Mouse (Mus musculus): Measurements from ENCODE around the gene Ift81.

The Ift81 gene

GRCm38 (mm10) chr5:122625565-122626252, 11.4 kb upstream of the Ift81 start:
- DNase-seq (ENCODE audit: low spot score in 2 of 2) = no peak

GRCm38 (mm10) chr5:122624952-122625479, 10.7 kb upstream of the Ift81 start:
- DNase-seq (ENCODE audit: low spot score in 2 of 2) = no peak

- no peak for DNase-seq (ENCODE audit: low spot score in 2 of 2)
Observed at GRCm38 (mm10) chr5:122623861-122624260, 9.5 kb upstream of the Ift81 start.

GRCm38 (mm10) chr5:122622526-122622925, 8.2 kb upstream of the Ift81 start:
- DNase-seq (ENCODE audit: low spot score in 2 of 2) = no peak

GRCm38 (mm10) chr5:122621376-122621886, 7.1 kb upstream of the Ift81 start:
- DNase-seq (ENCODE audit: low spot score in 2 of 2) = no peak

- DNase-seq (ENCODE audit: low spot score in 2 of 2) = no peak
Observed at GRCm38 (mm10) chr5:122619686-122620296, 5.5 kb upstream of the Ift81 start.

- no peak for DNase-seq (ENCODE audit: low spot score in 2 of 2)
Observed at GRCm38 (mm10) chr5:122617718-122618117, 3.4 kb upstream of the Ift81 start.

GRCm38 (mm10) chr5:122611651-122612050, 2.7 kb downstream of the Ift81 start:
- no peak for DNase-seq (ENCODE audit: low spot score in 2 of 2)

GRCm38 (mm10) chr5:122604894-122605293, 9.4 kb downstream of the Ift81 start:
- DNase-seq (ENCODE audit: low spot score in 2 of 2) = no peak

GRCm38 (mm10) chr5:122602233-122602632, 12.1 kb downstream of the Ift81 start:
- peak; percentile 13 to 73 for DNase-seq (ENCODE audit: low spot score in 2 of 2)

GRCm38 (mm10) chr5:122595470-122595869, 18.8 kb downstream of the Ift81 start:
- DNase-seq (ENCODE audit: low spot score in 2 of 2) = no peak

GRCm38 (mm10) chr5:122589891-122590290, 24.4 kb downstream of the Ift81 start:
- no peak for DNase-seq (ENCODE audit: low spot score in 2 of 2)

- DNase-seq (ENCODE audit: low spot score in 2 of 2) = no peak
Observed at GRCm38 (mm10) chr5:122585546-122585945, 28.8 kb downstream of the Ift81 start.

- DNase-seq (ENCODE audit: low spot score in 2 of 2) = no peak
Observed at GRCm38 (mm10) chr5:122584093-122584492, 30.2 kb downstream of the Ift81 start.

- no peak for DNase-seq (ENCODE audit: low spot score in 2 of 2)
Observed at GRCm38 (mm10) chr5:122576683-122577329, 37.5 kb downstream of the Ift81 start.

GRCm38 (mm10) chr5:122572001-122572400, 42.3 kb downstream of the Ift81 start:
- DNase-seq (ENCODE audit: low spot score in 2 of 2) = no peak

- no peak for DNase-seq (ENCODE audit: low spot score in 2 of 2)
Observed at GRCm38 (mm10) chr5:122566626-122567025, 47.7 kb downstream of the Ift81 start.

- no peak for DNase-seq (ENCODE audit: low spot score in 2 of 2)
Observed at GRCm38 (mm10) chr5:122560654-122561053, 53.7 kb downstream of the Ift81 start.

- DNase-seq (ENCODE audit: low spot score in 2 of 2) = no peak
Observed at GRCm38 (mm10) chr5:122558127-122558526, 56.2 kb downstream of the Ift81 start.

- DNase-seq (ENCODE audit: low spot score in 2 of 2) = no peak
Observed at GRCm38 (mm10) chr5:122555107-122555506, 59.2 kb downstream of the Ift81 start.

- no peak for DNase-seq (ENCODE audit: low spot score in 2 of 2)
Observed at GRCm38 (mm10) chr5:122552638-122553037, 61.7 kb downstream of the Ift81 start.

- no peak for DNase-seq (ENCODE audit: low spot score in 2 of 2)
Observed at GRCm38 (mm10) chr5:122550460-122550859, 63.9 kb downstream of the Ift81 start.
